Mouse (Mus musculus): ENCODE measurements around the gene Phactr3. TPM values are rescaled to one million over a fixed set of nuclear protein-coding genes. Genes with fewer than 3 reads are reported as not detected.

Phactr3 gene
- polyA plus RNA-seq, 1 experiment from 2014 or later: 11.7 TPM

GRCm38 (mm10) chr2:178265454-178265853 lies 146.7 kb downstream of the Phactr3 start:
- Histone ChIP-seq H3K36me3 (ENCODE audit: control insufficient read depth, insufficient read depth, low read length) (no peaks in the 10 kb centered on the region), H3K27ac (ENCODE audit: low read depth, low read length) (no peak overlapping the region), H3K4me3 (ENCODE audit: low read depth, low read length) (no peak overlapping the region), H3K27me3 (ENCODE audit: control insufficient read depth, insufficient read depth, low read length) (no peaks in the 10 kb centered on the region), H3K9ac (ENCODE audit: low read length) (no peak overlapping the region), H3K9me3 (ENCODE audit: control insufficient read depth, low read length) (no peaks in the 10 kb centered on the region), H3K4me1 (ENCODE audit: control insufficient read depth, insufficient read depth, low read length) (peaks cover 6% of the 10 kb centered on the region), H3K4me2 (no peak overlapping the region)
- peak; percentile 75 for DNase-seq (ENCODE audit: low spot score, missing footprints)
- 23% methylated on average over 2 of the region's 2 CpGs for WGBS
- peak; percentile 43 for ATAC-seq (ENCODE audit: low FRiP score)

GRCm38 (mm10) chr2:178270794-178271193 lies 152.0 kb downstream of the Phactr3 start:
- H3K36me3 ChIP-seq (ENCODE audit: control insufficient read depth, insufficient read depth, low read length): no peaks in the 10 kb centered on the region
- H3K4me1 ChIP-seq (ENCODE audit: control insufficient read depth, insufficient read depth, low read length): peaks cover under 1% of the 10 kb centered on the region
- WGBS: 78% methylated on average over 2 of the region's 2 CpGs
- H3K9me3 ChIP-seq (ENCODE audit: control insufficient read depth, low read length): no peaks in the 10 kb centered on the region
- no peak overlapping the region for H3K9ac ChIP-seq (ENCODE audit: low read length)
- H3K4me2 ChIP-seq: no peak overlapping the region
- DNase-seq (ENCODE audit: low spot score, missing footprints) (peak; percentile 44), ATAC-seq (ENCODE audit: low FRiP score) (no peak)
- H3K27me3 ChIP-seq (ENCODE audit: control insufficient read depth, insufficient read depth, low read length): no peaks in the 10 kb centered on the region
- H3K27ac ChIP-seq (ENCODE audit: low read depth, low read length): no peak overlapping the region
- no peak overlapping the region for H3K4me3 ChIP-seq (ENCODE audit: low read depth, low read length)

- Histone ChIP-seq H3K4me1 (ENCODE audit: control insufficient read depth, insufficient read depth, low read length) (no peaks in the 10 kb centered on the region), H3K27me3 (ENCODE audit: control insufficient read depth, insufficient read depth, low read length) (no peaks in the 10 kb centered on the region), H3K4me2 (no peak overlapping the region), H3K9me3 (ENCODE audit: control insufficient read depth, low read length) (no peaks in the 10 kb centered on the region), H3K27ac (ENCODE audit: low read depth, low read length) (no peak overlapping the region), H3K4me3 (ENCODE audit: low read depth, low read length) (no peak overlapping the region), H3K36me3 (ENCODE audit: control insufficient read depth, insufficient read depth, low read length) (no peaks in the 10 kb centered on the region), H3K9ac (ENCODE audit: low read length) (no peak overlapping the region)
- no peak for DNase-seq (ENCODE audit: low spot score, missing footprints)
- no peak for ATAC-seq (ENCODE audit: low FRiP score)
- WGBS: 75% methylated on average over 4 of the region's 4 CpGs
Measured at GRCm38 (mm10) chr2:178272350-178272749, 153.6 kb downstream of the Phactr3 start.

GRCm38 (mm10) chr2:178274126-178274525 lies 155.4 kb downstream of the Phactr3 start:
- DNase-seq (ENCODE audit: low spot score, missing footprints) (no peak), ATAC-seq (ENCODE audit: low FRiP score) (no peak)
- no peaks in the 10 kb centered on the region for H3K4me1 ChIP-seq (ENCODE audit: control insufficient read depth, insufficient read depth, low read length)
- 76% methylated on average over 4 of the region's 4 CpGs for WGBS
- no peak overlapping the region for H3K9ac ChIP-seq (ENCODE audit: low read length)
- H3K9me3 ChIP-seq (ENCODE audit: control insufficient read depth, low read length): no peaks in the 10 kb centered on the region
- H3K36me3 ChIP-seq (ENCODE audit: control insufficient read depth, insufficient read depth, low read length): no peaks in the 10 kb centered on the region
- no peak overlapping the region for H3K4me3 ChIP-seq (ENCODE audit: low read depth, low read length)
- H3K27ac ChIP-seq (ENCODE audit: low read depth, low read length): no peak overlapping the region
- no peaks in the 10 kb centered on the region for H3K27me3 ChIP-seq (ENCODE audit: control insufficient read depth, insufficient read depth, low read length)
- H3K4me2 ChIP-seq: no peak overlapping the region

- Histone ChIP-seq H3K27ac (ENCODE audit: low read depth, low read length) (no peak overlapping the region), H3K4me2 (no peak overlapping the region), H3K4me3 (ENCODE audit: low read depth, low read length) (no peak overlapping the region), H3K9ac (ENCODE audit: low read length) (no peak overlapping the region), H3K27me3 (ENCODE audit: control insufficient read depth, insufficient read depth, low read length) (no peaks in the 10 kb centered on the region), H3K36me3 (ENCODE audit: control insufficient read depth, insufficient read depth, low read length) (no peaks in the 10 kb centered on the region), H3K4me1 (ENCODE audit: control insufficient read depth, insufficient read depth, low read length) (no peaks in the 10 kb centered on the region), H3K9me3 (ENCODE audit: control insufficient read depth, low read length) (no peaks in the 10 kb centered on the region)
- ATAC-seq (ENCODE audit: low FRiP score) (no peak), DNase-seq (ENCODE audit: low spot score, missing footprints) (peak; percentile 88)
- WGBS: 12% methylated on average over 6 of the region's 6 CpGs
Measured at GRCm38 (mm10) chr2:178277206-178277605, 158.4 kb downstream of the Phactr3 start.

GRCm38 (mm10) chr2:178281183-178281582 lies 162.4 kb downstream of the Phactr3 start:
- DNase-seq (ENCODE audit: low spot score, missing footprints): no peak
- 46% methylated on average over 3 of the region's 3 CpGs for WGBS
- no peak for ATAC-seq (ENCODE audit: low FRiP score)

GRCm38 (mm10) chr2:178287285-178287684 lies 168.5 kb downstream of the Phactr3 start:
- Histone ChIP-seq H3K36me3 (ENCODE audit: control insufficient read depth, insufficient read depth, low read length) (no peaks in the 10 kb centered on the region), H3K9me3 (ENCODE audit: control insufficient read depth, low read length) (no peaks in the 10 kb centered on the region), H3K4me3 (ENCODE audit: low read depth, low read length) (no peak overlapping the region), H3K9ac (ENCODE audit: low read length) (no peak overlapping the region), H3K4me2 (no peak overlapping the region), H3K4me1 (ENCODE audit: control insufficient read depth, insufficient read depth, low read length) (no peaks in the 10 kb centered on the region), H3K27ac (ENCODE audit: low read depth, low read length) (no peak overlapping the region), H3K27me3 (ENCODE audit: control insufficient read depth, insufficient read depth, low read length) (no peaks in the 10 kb centered on the region)
- WGBS: 76% methylated on average over 5 of the region's 5 CpGs
- no peak for ATAC-seq (ENCODE audit: low FRiP score)
- peak; percentile 86 for DNase-seq (ENCODE audit: low spot score, missing footprints)

More at GRCm38 (mm10) chr2:178281183-178281582, 162.4 kb downstream of the Phactr3 start:
- Histone ChIP-seq H3K36me3 (ENCODE audit: control insufficient read depth, insufficient read depth, low read length) (no peaks in the 10 kb centered on the region), H3K27me3 (ENCODE audit: control insufficient read depth, insufficient read depth, low read length) (no peaks in the 10 kb centered on the region), H3K4me1 (ENCODE audit: control insufficient read depth, insufficient read depth, low read length) (no peaks in the 10 kb centered on the region), H3K4me3 (ENCODE audit: low read depth, low read length) (no peak overlapping the region), H3K27ac (ENCODE audit: low read depth, low read length) (no peak overlapping the region), H3K9me3 (ENCODE audit: control insufficient read depth, low read length) (no peaks in the 10 kb centered on the region), H3K9ac (ENCODE audit: low read length) (no peak overlapping the region), H3K4me2 (no peak overlapping the region)

- Histone ChIP-seq H3K4me2 (no peak overlapping the region), H3K4me3 (ENCODE audit: low read depth, low read length) (no peak overlapping the region), H3K9me3 (ENCODE audit: control insufficient read depth, low read length) (no peaks in the 10 kb centered on the region), H3K9ac (ENCODE audit: low read length) (no peak overlapping the region), H3K4me1 (ENCODE audit: control insufficient read depth, insufficient read depth, low read length) (no peaks in the 10 kb centered on the region), H3K27me3 (ENCODE audit: control insufficient read depth, insufficient read depth, low read length) (no peaks in the 10 kb centered on the region), H3K27ac (ENCODE audit: low read depth, low read length) (no peak overlapping the region), H3K36me3 (ENCODE audit: control insufficient read depth, insufficient read depth, low read length) (no peaks in the 10 kb centered on the region)
- no peak for DNase-seq (ENCODE audit: low spot score, missing footprints)
- 87% methylated on average over 3 of the region's 3 CpGs for WGBS
- no peak for ATAC-seq (ENCODE audit: low FRiP score)
Measured at GRCm38 (mm10) chr2:178288666-178289065, 169.9 kb downstream of the Phactr3 start.

- Histone ChIP-seq H3K9me3 (ENCODE audit: control insufficient read depth, low read length) (no peaks in the 10 kb centered on the region), H3K9ac (ENCODE audit: low read length) (no peak overlapping the region), H3K27ac (ENCODE audit: low read depth, low read length) (peak overlapping the region; percentile 57), H3K4me1 (ENCODE audit: control insufficient read depth, insufficient read depth, low read length) (peaks cover 12% of the 10 kb centered on the region), H3K27me3 (ENCODE audit: control insufficient read depth, insufficient read depth, low read length) (no peaks in the 10 kb centered on the region), H3K36me3 (ENCODE audit: control insufficient read depth, insufficient read depth, low read length) (no peaks in the 10 kb centered on the region), H3K4me3 (ENCODE audit: low read depth, low read length) (no peak overlapping the region), H3K4me2 (no peak overlapping the region)
- 58% methylated on average over 8 of the region's 8 CpGs for WGBS
- ATAC-seq (ENCODE audit: low FRiP score) (peak; percentile 89), DNase-seq (ENCODE audit: low spot score, missing footprints) (no peak)
Measured at GRCm38 (mm10) chr2:178303453-178304187, 184.8 kb downstream of the Phactr3 start.

Data from midbrain, embryonic 11.5 days (tissue).